Mouse (Mus musculus) heart, adult 2 months (tissue): ENCODE data around the gene Ptms.
"Not testable (repeated sequence)": the region's sequence is repeated elsewhere in the genome, so short reads cannot be mapped to it uniquely, and the experiment has no call there.

ENCODE experiments used
- CTCF ChIP-seq: fragments of 200-600 bp; IDR thresholded peaks from 2 replicates; pipeline ENCODE4 v1.8.1; 2022; ENCODE audit warnings: antibody characterized with exemption, mild to moderate bottlenecking, moderate library complexity
- EP300 ChIP-seq: fragments of 200-500 bp; IDR thresholded peaks from 2 replicates; pipeline ENCODE4 v1.6.1; 2011; ENCODE audit warnings: low read depth, low read length, control low read depth; ENCODE audit not compliant: insufficient read depth

DNA sequence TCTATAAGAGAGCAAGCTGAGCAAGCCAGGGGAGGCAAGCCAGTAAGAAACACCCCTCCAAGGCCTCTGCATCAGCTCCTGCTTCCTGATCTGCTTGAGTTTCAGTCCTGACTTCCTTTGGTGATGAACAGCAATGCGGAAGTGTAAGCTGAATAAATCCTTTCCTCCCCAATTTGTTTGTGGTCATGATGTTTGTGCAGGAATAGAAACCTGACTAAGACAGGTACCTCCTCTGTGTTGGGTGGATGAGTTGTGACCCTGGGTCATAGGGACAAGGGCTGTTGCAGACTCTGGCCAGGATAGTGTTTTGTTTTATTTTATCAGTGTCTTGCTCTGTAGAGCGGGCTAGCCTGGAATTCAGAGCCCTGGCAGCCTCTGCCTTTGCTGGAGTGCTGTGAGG lies 25.8 kb downstream of the Ptms start:
- TF ChIP-seq CTCF, EP300: not testable (repeated sequence)
